Mouse (Mus musculus): ENCODE measurements around the gene Slc25a25. TPM values are rescaled to one million over a fixed set of nuclear protein-coding genes. Genes with fewer than 3 reads are reported as not detected.

Gene Slc25a25
- polyA plus RNA-seq, 1 experiment from 2014 or later = 16.9 TPM

- Histone ChIP-seq H3K9ac (ENCODE audit: low read length) (peak overlapping the region; percentile 10; the same call in 1 of the 2 replicates), H3K4me2 (ENCODE audit: low read depth, low read length) (peak overlapping the region; percentile 20; the same call in 1 of the 2 replicates), H3K4me3 (replicated peaks; ENCODE audit: low read length) (no peak overlapping the region), H3K4me1 (ENCODE audit: control insufficient read depth, insufficient read depth, low read length) (peaks cover 59% of the 10 kb centered on the region), H3K36me3 (ENCODE audit: control insufficient read depth, insufficient read depth, low read length) (no peaks in the 10 kb centered on the region), H3K27ac (ENCODE audit: low read length) (peak overlapping the region; percentile 90), H3K27me3 (ENCODE audit: control insufficient read depth, insufficient read depth, low read length) (no peaks in the 10 kb centered on the region), H3K9me3 (replicated peaks; ENCODE audit: control insufficient read depth, low read length) (no peaks in the 10 kb centered on the region)
- WGBS = 67% methylated on average over 5 of the region's 5 CpGs
- no peak for ATAC-seq (ENCODE audit: insufficient read depth, low FRiP score)
Observed at GRCm38 (mm10) chr2:32427720-32428119, 23.5 kb downstream of the Slc25a25 start.

GRCm38 (mm10) chr2:32426141-32426540 is 25.1 kb downstream of the Slc25a25 start:
- Histone ChIP-seq H3K4me2 (ENCODE audit: low read depth, low read length) (no peak overlapping the region), H3K4me1 (ENCODE audit: control insufficient read depth, insufficient read depth, low read length) (peaks cover 66% of the 10 kb centered on the region), H3K9ac (ENCODE audit: low read length) (no peak overlapping the region), H3K4me3 (replicated peaks; ENCODE audit: low read length) (no peak overlapping the region), H3K27me3 (ENCODE audit: control insufficient read depth, insufficient read depth, low read length) (no peaks in the 10 kb centered on the region), H3K9me3 (replicated peaks; ENCODE audit: control insufficient read depth, low read length) (no peaks in the 10 kb centered on the region), H3K36me3 (ENCODE audit: control insufficient read depth, insufficient read depth, low read length) (no peaks in the 10 kb centered on the region), H3K27ac (ENCODE audit: low read length) (no peak overlapping the region)
- WGBS = 90% methylated on average over 1 of the region's 1 CpGs
- ATAC-seq (ENCODE audit: insufficient read depth, low FRiP score) = no peak

- WGBS = 66% methylated on average over 5 of the region's 5 CpGs
- Histone ChIP-seq H3K4me3 (replicated peaks; ENCODE audit: low read length) (no peak overlapping the region), H3K27ac (ENCODE audit: low read length) (peak overlapping the region; percentile 96), H3K4me1 (ENCODE audit: control insufficient read depth, insufficient read depth, low read length) (peaks cover 64% of the 10 kb centered on the region), H3K4me2 (ENCODE audit: low read depth, low read length) (no peak overlapping the region), H3K9me3 (replicated peaks; ENCODE audit: control insufficient read depth, low read length) (no peaks in the 10 kb centered on the region), H3K9ac (ENCODE audit: low read length) (no peak overlapping the region), H3K36me3 (ENCODE audit: control insufficient read depth, insufficient read depth, low read length) (no peaks in the 10 kb centered on the region), H3K27me3 (ENCODE audit: control insufficient read depth, insufficient read depth, low read length) (no peaks in the 10 kb centered on the region)
- ATAC-seq (ENCODE audit: insufficient read depth, low FRiP score) = no peak
Observed at GRCm38 (mm10) chr2:32425568-32425967, 25.7 kb downstream of the Slc25a25 start.

DNA sequence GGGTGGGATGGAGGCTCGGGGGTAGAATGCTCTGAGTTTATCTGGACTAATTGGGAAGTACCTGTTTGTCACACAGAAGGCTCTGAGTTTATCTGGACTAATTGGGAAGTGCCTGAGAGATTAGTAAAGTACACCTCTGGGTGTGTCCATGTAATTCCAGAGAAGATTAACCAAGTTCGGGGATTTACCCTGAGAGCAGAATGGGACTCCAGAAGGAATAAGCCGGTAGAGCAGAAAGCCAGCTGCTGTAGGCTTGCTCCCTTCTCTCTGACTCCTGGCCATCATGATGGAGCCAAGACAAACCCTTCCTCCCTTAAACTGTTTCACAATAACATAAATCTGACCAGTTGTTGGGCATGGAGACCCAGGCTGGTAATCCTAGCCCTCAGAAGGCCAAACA is 26.4 kb downstream of the Slc25a25 start:
- no peak overlapping the region for H3K4me2 ChIP-seq (ENCODE audit: low read depth, low read length)
- H3K36me3 ChIP-seq (ENCODE audit: control insufficient read depth, insufficient read depth, low read length) = 0 out of 2 replicates have a peak, but pooled peaks cover 3% of the 10 kb centered on the region
- 29% methylated on average over 3 of the region's 3 CpGs for WGBS
- no peak overlapping the region for H3K4me3 ChIP-seq (replicated peaks; ENCODE audit: low read length)
- H3K27me3 ChIP-seq (ENCODE audit: control insufficient read depth, insufficient read depth, low read length) = no peaks in the 10 kb centered on the region
- H3K9ac ChIP-seq (ENCODE audit: low read length) = no peak overlapping the region
- peaks cover 56% of the 10 kb centered on the region for H3K4me1 ChIP-seq (ENCODE audit: control insufficient read depth, insufficient read depth, low read length)
- no peaks in the 10 kb centered on the region for H3K9me3 ChIP-seq (replicated peaks; ENCODE audit: control insufficient read depth, low read length)
- peak overlapping the region; percentile 96 for H3K27ac ChIP-seq (ENCODE audit: low read length)
- ATAC-seq (ENCODE audit: insufficient read depth, low FRiP score) = no peak

DNA sequence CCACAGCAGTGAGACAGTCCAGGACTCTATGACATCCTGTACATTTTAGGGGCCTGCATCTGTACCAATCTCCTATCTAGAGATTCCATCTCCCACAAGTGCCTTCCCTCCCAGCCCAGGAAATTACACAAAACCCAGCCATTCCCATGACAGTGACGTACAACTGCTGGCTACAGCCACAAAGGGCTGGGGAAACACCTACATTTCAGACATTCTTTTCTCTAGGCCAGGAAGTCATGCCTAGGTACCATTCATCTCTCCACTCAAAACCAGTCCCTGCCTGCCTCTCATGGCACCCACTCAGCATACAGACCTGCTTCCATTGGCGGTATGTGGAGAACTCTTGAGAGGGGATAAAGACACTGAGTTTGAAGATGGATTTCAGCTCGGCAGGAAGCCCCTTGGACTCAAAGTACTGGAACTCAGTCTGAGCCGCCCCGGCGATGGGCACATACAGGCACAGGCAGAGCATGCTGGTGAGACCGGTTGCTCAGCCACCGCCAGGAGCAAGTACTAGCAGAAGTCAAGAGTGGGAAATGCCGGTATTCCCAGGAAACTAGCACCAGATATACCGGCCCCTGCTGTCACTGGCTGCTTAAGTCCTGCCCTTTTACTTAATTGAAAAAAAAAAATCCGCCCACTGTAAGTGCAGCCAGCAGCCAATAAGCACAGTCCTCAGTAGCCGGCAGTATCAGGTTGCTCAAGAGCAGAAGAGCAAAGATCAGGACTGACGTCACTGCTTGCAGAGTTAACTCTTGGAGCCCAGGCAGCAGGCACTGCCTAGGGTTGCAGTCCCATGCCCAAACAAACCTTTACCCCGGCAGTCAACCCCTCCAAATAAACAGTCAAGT is 27.5 kb downstream of the Slc25a25 start:
- H3K4me2 ChIP-seq (ENCODE audit: low read depth, low read length) = peak overlapping the region; percentile 78
- H3K9me3 ChIP-seq (replicated peaks; ENCODE audit: control insufficient read depth, low read length) = no peaks in the 10 kb centered on the region
- 3% methylated on average over 14 of the region's 14 CpGs for WGBS
- 0 out of 2 replicates have a peak, but pooled peaks cover 8% of the 10 kb centered on the region for H3K36me3 ChIP-seq (ENCODE audit: control insufficient read depth, insufficient read depth, low read length)
- H3K4me1 ChIP-seq (ENCODE audit: control insufficient read depth, insufficient read depth, low read length) = peaks cover 45% of the 10 kb centered on the region
- H3K9ac ChIP-seq (ENCODE audit: low read length) = peak overlapping the region; percentile 53
- H3K27ac ChIP-seq (ENCODE audit: low read length) = peak overlapping the region; percentile 96
- H3K27me3 ChIP-seq (ENCODE audit: control insufficient read depth, insufficient read depth, low read length) = no peaks in the 10 kb centered on the region
- peak overlapping the region; percentile 45 for H3K4me3 ChIP-seq (replicated peaks; ENCODE audit: low read length)
- peak; percentile 89 for ATAC-seq (ENCODE audit: insufficient read depth, low FRiP score)

- ATAC-seq (ENCODE audit: insufficient read depth, low FRiP score) = no peak
- Histone ChIP-seq H3K27ac (ENCODE audit: low read length) (no peak overlapping the region), H3K27me3 (ENCODE audit: control insufficient read depth, insufficient read depth, low read length) (no peaks in the 10 kb centered on the region), H3K4me2 (ENCODE audit: low read depth, low read length) (no peak overlapping the region), H3K9me3 (replicated peaks; ENCODE audit: control insufficient read depth, low read length) (no peaks in the 10 kb centered on the region), H3K4me1 (ENCODE audit: control insufficient read depth, insufficient read depth, low read length) (peaks cover 30% of the 10 kb centered on the region), H3K4me3 (replicated peaks; ENCODE audit: low read length) (no peak overlapping the region), H3K36me3 (ENCODE audit: control insufficient read depth, insufficient read depth, low read length) (0 out of 2 replicates have a peak, but pooled peaks cover 10% of the 10 kb centered on the region), H3K9ac (ENCODE audit: low read length) (no peak overlapping the region)
- 93% methylated on average over 6 of the region's 6 CpGs for WGBS
Observed at GRCm38 (mm10) chr2:32421851-32422251, 29.4 kb downstream of the Slc25a25 start.

- Histone ChIP-seq H3K4me2 (ENCODE audit: low read depth, low read length) (no peak overlapping the region), H3K4me1 (ENCODE audit: control insufficient read depth, insufficient read depth, low read length) (peaks cover 30% of the 10 kb centered on the region), H3K27ac (ENCODE audit: low read length) (no peak overlapping the region), H3K9me3 (replicated peaks; ENCODE audit: control insufficient read depth, low read length) (no peaks in the 10 kb centered on the region), H3K36me3 (ENCODE audit: control insufficient read depth, insufficient read depth, low read length) (0 out of 2 replicates have a peak, but pooled peaks cover 13% of the 10 kb centered on the region), H3K9ac (ENCODE audit: low read length) (no peak overlapping the region), H3K27me3 (ENCODE audit: control insufficient read depth, insufficient read depth, low read length) (no peaks in the 10 kb centered on the region), H3K4me3 (replicated peaks; ENCODE audit: low read length) (no peak overlapping the region)
- no peak for ATAC-seq (ENCODE audit: insufficient read depth, low FRiP score)
- 84% methylated on average over 6 of the region's 6 CpGs for WGBS
Observed at GRCm38 (mm10) chr2:32420647-32421046, 30.6 kb downstream of the Slc25a25 start.

DNA sequence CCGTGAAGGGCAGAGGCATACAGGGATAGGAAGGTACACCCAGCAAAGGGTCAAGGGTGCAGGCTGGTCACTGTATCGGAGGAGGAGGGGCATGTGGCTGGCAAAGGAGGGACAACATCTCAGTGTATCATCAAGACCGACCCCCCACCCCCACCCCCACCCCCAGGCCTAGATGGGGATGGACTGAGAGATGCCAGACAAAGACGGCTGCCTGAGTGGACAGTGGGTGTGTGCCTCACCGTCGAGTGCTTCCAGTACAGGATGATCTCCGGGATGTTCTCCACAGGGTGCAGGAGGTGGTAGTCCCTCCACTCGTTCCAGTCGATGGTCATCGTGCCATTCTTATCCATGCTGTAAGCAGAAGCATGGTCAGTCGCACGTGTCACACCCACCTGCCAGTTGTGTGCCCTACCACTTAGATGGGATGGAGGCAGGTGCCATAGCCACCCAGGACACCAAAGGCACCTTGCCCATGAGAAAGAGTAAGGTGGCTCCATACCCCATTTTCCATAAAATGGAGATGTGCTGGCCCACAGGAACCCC is 31.1 kb downstream of the Slc25a25 start:
- ATAC-seq (ENCODE audit: insufficient read depth, low FRiP score) = no peak
- Histone ChIP-seq H3K4me1 (ENCODE audit: control insufficient read depth, insufficient read depth, low read length) (peaks cover 25% of the 10 kb centered on the region), H3K4me3 (replicated peaks; ENCODE audit: low read length) (no peak overlapping the region), H3K4me2 (ENCODE audit: low read depth, low read length) (no peak overlapping the region), H3K36me3 (ENCODE audit: control insufficient read depth, insufficient read depth, low read length) (peaks cover 18% of the 10 kb centered on the region; the same call in 1 of the 2 replicates), H3K9me3 (replicated peaks; ENCODE audit: control insufficient read depth, low read length) (no peaks in the 10 kb centered on the region), H3K27ac (ENCODE audit: low read length) (no peak overlapping the region), H3K27me3 (ENCODE audit: control insufficient read depth, insufficient read depth, low read length) (no peaks in the 10 kb centered on the region), H3K9ac (ENCODE audit: low read length) (no peak overlapping the region)
- 89% methylated on average over 12 of the region's 12 CpGs for WGBS

DNA sequence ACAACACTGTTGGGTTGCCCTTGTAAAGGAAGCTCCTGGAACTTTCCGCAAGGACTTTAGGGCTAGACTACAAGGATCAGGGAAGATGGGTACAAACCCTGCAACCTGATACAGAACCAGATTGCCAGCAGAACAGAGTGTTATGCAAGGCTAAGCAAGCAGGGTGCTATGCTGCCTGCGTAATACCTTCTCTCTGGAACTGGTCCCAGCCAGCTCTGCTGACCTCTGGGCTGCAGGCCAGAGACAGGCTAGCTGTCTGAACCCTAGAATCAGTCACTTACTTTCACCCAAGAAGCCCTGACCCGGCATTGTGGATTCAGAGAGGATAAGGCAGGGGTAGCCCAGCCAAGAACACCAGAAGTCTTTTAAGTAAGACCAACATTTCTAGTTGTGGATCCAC is 31.9 kb downstream of the Slc25a25 start:
- ATAC-seq (ENCODE audit: insufficient read depth, low FRiP score) = no peak
- Histone ChIP-seq H3K9ac (ENCODE audit: low read length) (no peak overlapping the region), H3K4me2 (ENCODE audit: low read depth, low read length) (no peak overlapping the region), H3K36me3 (ENCODE audit: control insufficient read depth, insufficient read depth, low read length) (peaks cover 19% of the 10 kb centered on the region; the same call in 1 of the 2 replicates), H3K9me3 (replicated peaks; ENCODE audit: control insufficient read depth, low read length) (no peaks in the 10 kb centered on the region), H3K4me1 (ENCODE audit: control insufficient read depth, insufficient read depth, low read length) (peaks cover 17% of the 10 kb centered on the region), H3K4me3 (replicated peaks; ENCODE audit: low read length) (no peak overlapping the region), H3K27ac (ENCODE audit: low read length) (no peak overlapping the region), H3K27me3 (ENCODE audit: control insufficient read depth, insufficient read depth, low read length) (no peaks in the 10 kb centered on the region)
- WGBS = 89% methylated on average over 3 of the region's 3 CpGs
